Mouse (Mus musculus) layer of hippocampus, adult 9-10 months (tissue): ENCODE measurements around the gene Vsx2.

Source experiments
- DNase-seq: peaks from one replicate; pipeline ENCODE4 v3.0.0; 2022; ENCODE audit warnings: low spot score

Gene Vsx2

GRCm38 (mm10) chr12:84572341-84572720 is 2.8 kb downstream of the Vsx2 start:
- DNase-seq, result no peak

DNA sequence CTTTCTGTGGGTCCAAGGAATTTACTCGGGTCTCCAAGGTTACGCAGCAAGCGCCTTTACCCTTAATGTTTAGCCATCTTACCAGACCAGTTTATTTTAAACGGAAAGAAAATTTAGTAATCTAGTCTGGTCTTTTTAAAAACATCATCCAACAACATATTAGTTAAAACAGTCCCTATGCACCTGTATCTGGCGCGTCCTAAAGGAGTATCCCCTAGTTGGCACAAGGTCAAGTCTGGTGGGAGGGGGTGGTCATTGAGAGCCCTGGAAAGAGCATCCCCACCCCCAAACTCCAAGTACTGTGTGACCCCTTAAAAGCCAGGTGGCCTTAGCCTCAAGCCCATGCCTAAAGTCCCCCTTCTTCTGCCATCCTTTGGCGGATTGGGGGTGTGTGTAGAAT is 3.5 kb downstream of the Vsx2 start:
- no peak for DNase-seq

DNA sequence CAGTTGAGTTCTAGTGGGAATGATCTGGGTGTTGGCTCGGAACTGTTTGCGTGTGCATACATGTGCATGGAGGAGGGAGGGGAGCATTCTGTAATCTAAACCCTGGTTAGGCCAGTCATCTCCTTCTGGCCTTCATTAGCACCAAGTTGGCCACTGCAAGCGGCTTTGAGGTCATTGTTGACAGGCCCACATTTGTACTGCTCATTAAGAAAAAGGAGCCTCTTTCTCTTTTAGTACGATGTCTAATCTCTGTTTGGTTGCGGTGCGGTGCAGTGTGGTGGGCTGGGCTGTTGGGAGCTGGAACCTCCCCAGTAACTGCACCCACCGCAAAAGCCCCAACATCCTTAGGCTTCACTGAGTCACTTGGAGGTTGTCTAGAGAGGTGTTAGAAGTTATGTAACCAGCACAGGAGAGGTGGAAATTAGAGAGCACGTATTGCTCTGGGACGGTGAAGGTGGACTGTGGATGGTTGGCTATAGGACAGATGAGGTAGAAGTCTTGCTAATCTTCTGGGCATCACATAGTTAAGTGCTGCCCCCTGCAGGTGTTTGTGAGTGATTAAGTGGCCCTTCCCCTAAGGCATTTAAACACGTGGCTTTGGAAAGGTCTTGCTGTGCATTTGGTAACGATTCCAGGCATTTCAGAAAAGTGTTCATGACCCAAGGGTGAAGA is 8.3 kb downstream of the Vsx2 start:
- DNase-seq, result no peak

GRCm38 (mm10) chr12:84578440-84578770 is 8.8 kb downstream of the Vsx2 start:
- DNase-seq, result no peak

DNA sequence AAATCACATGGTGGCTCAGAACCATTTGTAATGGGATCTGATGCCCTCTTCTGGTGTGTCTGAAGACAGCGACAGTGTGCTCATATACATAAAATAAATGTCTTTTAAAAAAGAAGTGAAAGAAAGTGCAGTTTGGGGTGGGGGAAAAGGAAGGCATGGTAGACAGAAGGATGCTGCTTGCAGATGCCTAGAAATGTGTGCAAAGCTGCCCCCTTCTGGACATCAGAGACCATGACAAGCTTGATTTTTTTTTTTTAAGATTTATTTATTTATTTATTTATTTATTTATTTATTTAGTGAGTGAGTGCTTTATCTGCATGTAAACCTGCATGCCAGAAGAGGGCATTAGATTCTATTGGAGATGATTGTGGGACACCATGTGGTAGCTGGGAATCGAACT is 11.7 kb downstream of the Vsx2 start:
- DNase-seq, result no peak

DNA sequence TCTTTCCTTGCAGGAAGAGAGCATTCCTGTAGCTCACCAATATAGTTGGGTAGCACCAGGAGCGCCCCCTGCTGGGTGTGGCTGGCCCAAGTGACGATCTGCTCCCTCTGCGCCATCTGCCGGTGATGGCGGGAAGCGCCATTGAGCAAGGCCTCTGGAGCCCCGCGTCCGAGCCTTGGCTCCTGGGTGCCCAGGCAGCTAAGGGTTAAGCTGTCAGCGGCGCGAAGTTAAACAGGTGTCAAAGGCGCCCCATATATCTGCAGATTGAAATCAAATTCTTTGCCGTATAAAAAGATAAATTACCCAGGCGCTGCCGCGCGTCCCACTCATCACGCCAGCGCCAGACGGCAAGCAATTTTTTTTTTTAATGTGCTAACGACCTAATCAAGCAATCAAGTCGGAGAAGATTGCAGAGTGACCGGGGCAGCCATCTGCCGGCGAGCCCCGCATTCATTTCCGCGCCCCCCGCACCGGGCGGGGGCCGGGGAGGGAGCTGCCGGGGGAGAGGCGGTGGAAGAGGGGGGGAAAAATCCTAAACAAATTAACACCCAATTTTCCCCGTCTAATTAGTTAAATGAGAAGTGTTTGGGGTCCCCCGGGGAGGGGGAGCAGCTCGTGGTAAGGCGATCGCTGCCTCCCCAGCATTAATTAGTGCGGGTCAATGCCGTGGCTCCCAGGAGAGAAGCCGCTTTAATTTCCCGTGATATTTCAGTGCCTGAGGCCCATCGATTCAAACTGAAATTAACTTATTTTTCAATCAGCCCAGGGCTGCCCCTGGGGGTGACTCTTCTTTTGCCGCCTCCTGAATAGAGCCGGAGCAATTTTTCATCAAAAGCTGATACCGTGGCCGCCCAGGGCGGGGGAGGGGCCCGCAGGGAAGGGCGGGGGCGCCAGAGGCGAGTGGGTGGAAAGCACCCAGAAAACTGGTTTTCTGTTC is 20.5 kb downstream of the Vsx2 start:
- DNase-seq, result peak; percentile 94

DNA sequence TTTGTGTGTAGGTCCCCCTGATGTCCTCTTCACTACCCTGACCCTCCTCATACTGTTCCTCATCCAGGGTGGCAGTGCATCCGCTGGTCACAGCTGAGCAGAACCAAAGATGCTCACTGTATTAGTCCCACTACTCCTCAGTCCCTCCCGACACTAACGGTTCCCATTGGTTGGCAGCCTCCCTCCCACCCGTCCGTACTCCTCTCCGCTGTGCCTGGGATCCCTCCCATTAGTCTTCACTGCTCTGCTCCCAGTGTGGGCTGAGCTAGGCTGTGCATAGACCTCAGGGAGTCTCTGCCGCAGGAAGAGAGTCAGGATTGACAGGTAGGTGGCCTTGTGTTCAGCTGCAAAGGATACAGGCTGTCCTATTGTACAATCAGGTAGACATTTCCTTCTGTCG is 28.8 kb downstream of the Vsx2 start:
- no peak for DNase-seq

GRCm38 (mm10) chr12:84604001-84604400 is 34.4 kb downstream of the Vsx2 start:
- DNase-seq, result no peak

- DNase-seq, result no peak
Observed at GRCm38 (mm10) chr12:84605860-84606259, 36.3 kb downstream of the Vsx2 start.

GRCm38 (mm10) chr12:84611718-84612117 is 42.2 kb downstream of the Vsx2 start:
- DNase-seq, result no peak

DNA sequence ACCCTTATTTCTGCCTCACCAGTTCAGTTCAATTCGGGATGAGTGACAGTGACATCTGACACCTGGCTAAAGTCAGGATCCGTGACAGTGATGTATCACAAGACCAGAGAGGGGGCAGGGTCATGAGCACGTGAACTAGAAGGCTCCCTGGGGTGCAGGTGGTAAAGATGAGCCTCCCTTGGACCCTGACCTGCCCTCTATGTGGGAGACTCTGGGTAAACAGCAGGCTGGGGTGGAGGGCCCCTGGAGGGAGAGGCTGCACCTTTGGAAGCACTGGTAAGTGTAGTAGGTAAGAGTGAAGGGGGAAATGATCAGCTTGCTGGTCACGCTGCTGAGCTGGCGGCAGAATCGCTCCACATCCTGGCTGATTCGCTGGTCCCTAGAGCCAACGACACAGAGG is 43.0 kb downstream of the Vsx2 start:
- no peak for DNase-seq

DNA sequence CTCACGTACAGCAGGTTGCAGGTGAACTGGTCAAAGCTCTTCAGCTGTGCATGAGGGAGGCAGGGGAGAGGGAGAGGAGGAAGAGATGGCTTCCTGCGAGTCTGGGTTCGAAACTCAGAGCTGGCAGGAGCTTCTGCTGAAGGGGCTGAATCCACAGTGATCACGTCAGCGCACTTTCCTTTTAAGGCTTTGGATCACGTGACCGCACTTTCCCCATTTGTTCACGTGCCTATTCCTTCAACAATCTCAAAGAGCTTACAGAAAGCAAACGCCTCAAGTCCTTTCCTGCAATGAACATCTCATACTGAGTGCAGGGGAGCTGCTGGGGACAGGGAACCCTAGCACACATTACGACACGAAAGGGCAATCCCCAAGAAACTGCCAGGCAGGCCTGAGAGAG is 44.4 kb downstream of the Vsx2 start:
- no peak for DNase-seq

- no peak for DNase-seq
Observed at GRCm38 (mm10) chr12:84614524-84614923, 45.0 kb downstream of the Vsx2 start.

GRCm38 (mm10) chr12:84616977-84617630 is 47.5 kb downstream of the Vsx2 start, which contains the start of gene Abcd4:
Gene Abcd4 (minus strand): TSS chr12:84617413.
- DNase-seq, result peak; percentile 77

DNA sequence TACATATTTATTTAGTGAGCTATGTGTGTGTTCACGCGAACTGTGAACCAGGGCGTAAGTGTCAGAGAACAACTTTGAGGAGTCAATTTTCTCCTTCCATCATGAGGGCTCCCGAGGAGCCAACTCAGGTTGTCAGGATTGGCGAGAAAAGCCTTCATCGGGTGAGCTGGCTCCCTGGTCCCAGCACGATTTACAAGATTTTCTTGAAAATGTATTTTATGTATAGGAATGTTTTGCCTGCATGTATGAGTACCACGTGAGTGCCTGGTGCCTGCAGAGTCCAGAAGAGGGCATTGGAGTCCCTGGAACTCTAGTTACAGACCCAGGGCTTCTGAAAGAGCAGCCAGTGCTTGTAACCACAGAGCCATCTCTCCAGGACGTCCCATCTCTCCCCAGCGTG is 48.1 kb downstream of the Vsx2 start:
- DNase-seq, result no peak

GRCm38 (mm10) chr12:84620975-84621374 is 51.4 kb downstream of the Vsx2 start:
- DNase-seq, result no peak

- DNase-seq, result no peak
Observed at GRCm38 (mm10) chr12:84624601-84625000, 55.0 kb downstream of the Vsx2 start.

DNA sequence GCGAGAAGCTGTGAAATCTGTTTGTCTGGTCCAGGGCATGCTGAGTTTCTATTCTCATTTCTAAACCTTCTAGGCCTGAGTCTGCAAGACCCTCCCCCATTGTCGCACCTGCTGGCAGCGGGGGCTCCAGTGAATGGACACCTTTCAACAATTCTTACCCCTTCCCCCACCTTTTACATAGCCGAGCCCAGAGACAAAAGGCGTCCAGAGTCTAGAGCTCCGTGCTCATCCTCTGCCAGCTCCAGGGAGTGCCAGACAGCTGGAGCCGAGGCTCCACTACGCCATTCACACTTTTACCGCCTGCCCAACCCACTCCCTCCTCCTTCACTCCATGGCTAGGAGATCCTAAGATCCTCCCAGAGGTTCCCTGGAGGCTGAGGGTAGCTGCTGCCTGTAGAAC is 55.6 kb downstream of the Vsx2 start:
- no peak for DNase-seq

DNA sequence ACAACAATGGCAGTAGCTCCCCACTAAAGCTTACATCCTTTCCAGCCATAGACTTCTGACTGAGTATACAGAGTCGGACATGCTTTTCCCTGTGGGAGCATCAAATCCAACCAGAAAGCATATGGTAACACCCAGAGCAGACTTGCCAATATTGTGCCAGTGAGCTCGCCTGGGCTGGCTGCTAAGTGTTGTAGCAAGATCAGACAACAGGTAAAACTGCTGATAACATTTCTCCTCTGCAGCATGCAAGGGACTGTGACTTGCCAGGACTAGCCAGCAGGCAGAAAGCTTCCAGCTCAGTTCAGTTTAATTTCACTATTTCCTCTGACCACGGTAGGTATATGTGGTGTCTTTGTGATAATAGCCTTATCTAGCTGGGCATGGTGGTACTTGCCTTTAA is 62.3 kb downstream of the Vsx2 start:
- no peak for DNase-seq

DNA sequence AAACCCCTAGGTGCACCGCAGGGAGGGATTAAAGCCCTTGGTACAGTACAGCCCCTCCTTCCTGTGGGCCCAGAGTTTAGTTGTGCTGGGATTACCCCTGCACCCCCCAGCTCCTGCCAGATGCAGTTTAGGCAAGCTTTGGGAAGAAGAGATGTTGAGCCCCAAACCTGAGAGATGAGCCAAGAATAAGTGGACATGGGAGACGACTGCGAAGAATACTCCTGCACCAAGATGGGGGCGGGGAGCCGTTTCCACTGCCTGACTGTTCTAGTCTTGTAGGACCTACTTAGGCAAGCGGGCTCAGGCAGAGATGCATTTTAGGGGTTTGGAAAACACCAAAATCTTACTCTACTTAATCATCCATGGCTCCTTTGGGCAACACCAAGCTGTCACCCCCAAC is 70.7 kb downstream of the Vsx2 start:
- no peak for DNase-seq

DNA sequence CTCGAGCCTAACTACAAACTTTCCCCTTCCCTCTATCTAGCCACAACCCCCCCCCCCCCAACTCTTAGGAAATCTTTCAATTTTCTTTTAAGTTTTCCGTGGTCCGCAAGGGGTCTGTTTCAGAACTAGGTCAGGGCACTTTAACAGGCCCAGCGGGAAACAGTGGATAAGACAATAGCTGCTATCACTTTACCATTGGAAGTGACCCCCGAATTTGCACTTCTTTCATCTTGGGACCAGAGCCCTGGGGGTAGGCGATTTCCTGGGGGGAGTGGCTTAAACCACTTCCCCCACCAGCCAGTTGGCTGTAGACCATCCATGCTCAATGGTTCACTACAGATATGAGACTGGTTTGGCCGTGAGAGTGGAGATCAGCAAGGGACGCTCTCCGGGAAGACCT is 71.1 kb downstream of the Vsx2 start, which contains the start of gene Vrtn:
Gene Vrtn (plus strand): TSS at position 366 of the 400 bp plus-strand sequence.
- no peak for DNase-seq
